Mouse (Mus musculus): ENCODE data around the gene Ift80. TPM values are rescaled to one million over a fixed set of nuclear protein-coding genes. Genes with fewer than 3 reads are reported as not detected.

The Ift80 gene
- polyA plus RNA-seq, 1 experiment from 2014 or later: 18.7 TPM

MicroRNAs within 50 kb of the gene (microRNA counts, 519-probe panel; counts per million panel counts)
- microRNA mmu-miR-15b: 7,631 counts per million, percentile 96 among the panel's probes with 10 or more counts

Small RNA genes lying within 50 kb of the gene (microRNA-seq; reads per million reads assigned to microRNA genes)
- 2,282 reads per million, percentile 84 among the genes with 10 or more reads in this experiment for gene Mir15b
- gene Mir16-2: 799 reads per million, percentile 75 among the genes with 10 or more reads in this experiment

Other genes starting within 250 kb of the Ift80 start
- 1.5 and 2.0 TPM in 2 replicates for gene 1110032F04Rik, start 135.0 kb downstream of the Ift80 start, polyA plus RNA-seq (2016; fragmentation: Nextera tagmentation; extraction: Ambion mirVana)
- 200 and 232 TPM in 2 replicates for gene Smc4, start 168 bp upstream of the Ift80 start, polyA plus RNA-seq (2016; fragmentation: Nextera tagmentation; extraction: Ambion mirVana)
- gene Trim59, start 40.2 kb upstream of the Ift80 start, polyA plus RNA-seq (2016; fragmentation: Nextera tagmentation; extraction: Ambion mirVana): 183 and 189 TPM in 2 replicates
- 53.3 and 56.6 TPM in 2 replicates for gene Kpna4, start 122.5 kb upstream of the Ift80 start, polyA plus RNA-seq (2016; fragmentation: Nextera tagmentation; extraction: Ambion mirVana)
- gene Arl14, start 217.8 kb upstream of the Ift80 start, polyA plus RNA-seq (2016; fragmentation: Nextera tagmentation; extraction: Ambion mirVana): not detected in 2 replicates